Mouse (Mus musculus) cerebellum, postnatal 10 days (tissue): ENCODE results near the gene Trpm2.
"Not testable (repeated sequence)": the region's sequence is repeated elsewhere in the genome, so short reads cannot be mapped to it uniquely, and the experiment has no call there.

Source experiments
- DNase-seq, 2 experiments: peaks; one replicate each; pipeline ENCODE4 v3.0.0; 2021; ENCODE audit warnings: mixed read lengths in 2 of 2

The Trpm2 gene

GRCm38 (mm10) chr10:77970481-77970880 lies at the start of gene Trpm2:
Gene Trpm2 (minus strand): TSS chr10:77970563.
- DNase-seq: no peak

- DNase-seq: not testable (repeated sequence)
Measured at GRCm38 (mm10) chr10:78019984-78020383, 49.6 kb upstream of the Trpm2 start.

GRCm38 (mm10) chr10:78019291-78019690 lies 48.9 kb upstream of the Trpm2 start:
- no peak for DNase-seq

GRCm38 (mm10) chr10:78018797-78019203 lies 48.4 kb upstream of the Trpm2 start:
- DNase-seq: peak; percentile 92 to 96

- no peak for DNase-seq
Measured at GRCm38 (mm10) chr10:78016366-78016765, 46.0 kb upstream of the Trpm2 start.

GRCm38 (mm10) chr10:78015489-78015888 lies 45.1 kb upstream of the Trpm2 start:
- no peak for DNase-seq

GRCm38 (mm10) chr10:78012661-78013495 lies 42.5 kb upstream of the Trpm2 start:
- DNase-seq: no peak

GRCm38 (mm10) chr10:78011116-78011515 lies 40.8 kb upstream of the Trpm2 start:
- DNase-seq: not testable (repeated sequence)

GRCm38 (mm10) chr10:78010335-78010734 lies 40.0 kb upstream of the Trpm2 start:
- DNase-seq: no peak

- DNase-seq: no peak
Measured at GRCm38 (mm10) chr10:78009945-78010293, 39.6 kb upstream of the Trpm2 start, which contains the start of gene Pfkl. Gene Pfkl (minus strand): TSS chr10:78010083.

- peak; percentile 97 to 98 for DNase-seq
Measured at GRCm38 (mm10) chr10:78009184-78009944, 39.0 kb upstream of the Trpm2 start.

- DNase-seq: no peak
Measured at GRCm38 (mm10) chr10:78008169-78008568, 37.8 kb upstream of the Trpm2 start.

- DNase-seq: no peak
Measured at GRCm38 (mm10) chr10:78007203-78007602, 36.8 kb upstream of the Trpm2 start.

GRCm38 (mm10) chr10:78005791-78006438 lies 35.6 kb upstream of the Trpm2 start:
- no peak for DNase-seq

GRCm38 (mm10) chr10:78004479-78005100 lies 34.2 kb upstream of the Trpm2 start:
- no peak for DNase-seq

- no peak for DNase-seq
Measured at GRCm38 (mm10) chr10:78002316-78002715, 32.0 kb upstream of the Trpm2 start.

GRCm38 (mm10) chr10:78001796-78002195 lies 31.4 kb upstream of the Trpm2 start:
- peak; percentile 81 to 84 for DNase-seq

- peak; percentile 51 to 62 for DNase-seq
Measured at GRCm38 (mm10) chr10:78000200-78000599, 29.8 kb upstream of the Trpm2 start.

- DNase-seq: no peak
Measured at GRCm38 (mm10) chr10:77995639-77996038, 25.3 kb upstream of the Trpm2 start.

- DNase-seq: no peak
Measured at GRCm38 (mm10) chr10:77985775-77986174, 15.4 kb upstream of the Trpm2 start.

GRCm38 (mm10) chr10:77984660-77985059 lies 14.3 kb upstream of the Trpm2 start:
- peak; percentile 87 to 91 for DNase-seq
